Mouse (Mus musculus): Measurements from ENCODE around the gene Macf1. TPM values are rescaled to one million over a fixed set of nuclear protein-coding genes. Genes with fewer than 3 reads are reported as not detected.

Gene Macf1
- total RNA-seq, 2 experiments from 2014 or later = 150 to 174 TPM

Small RNA genes within 50 kb of the gene (microRNA-seq; reads per million reads assigned to microRNA genes)
- gene Mir6398 = not detected

Other genes with a start within 250 kb of the Macf1 start
- 100 to 1,000 TPM; 236 to 258 TPM for gene Ndufs5, start 33.8 kb upstream of the Macf1 start, total RNA-seq (2021)
- 10 to 100 TPM; 62.6 to 74.8 TPM for gene Akirin1, start 66.0 kb upstream of the Macf1 start, total RNA-seq (2021)
- gene Rhbdl2, start 103.5 kb upstream of the Macf1 start, total RNA-seq (2021) = 1 to 10 TPM; 1.1 to 2.7 TPM
- gene 4933427I04Rik, start 175.3 kb upstream of the Macf1 start, total RNA-seq (2021) = not detected
- 10 to 100 TPM; 37.6 to 50.0 TPM for gene Mycbp, start 220.5 kb upstream of the Macf1 start, total RNA-seq (2021)
- 10 to 100 TPM; 80.5 to 87.4 TPM for gene Rragc, start 233.1 kb upstream of the Macf1 start, total RNA-seq (2021)
- gene 4930535I16Rik, start 233.7 kb upstream of the Macf1 start, total RNA-seq (2021) = not detected